Mouse (Mus musculus) cerebellum, postnatal 25 days (tissue): ENCODE measurements around the gene Frmd6.

Source experiments
- DNase-seq, 2 experiments: peaks; one replicate each; pipeline ENCODE4 v3.0.0; 2021; ENCODE audit warnings: mixed read lengths in 2 of 2

The Frmd6 gene

DNA sequence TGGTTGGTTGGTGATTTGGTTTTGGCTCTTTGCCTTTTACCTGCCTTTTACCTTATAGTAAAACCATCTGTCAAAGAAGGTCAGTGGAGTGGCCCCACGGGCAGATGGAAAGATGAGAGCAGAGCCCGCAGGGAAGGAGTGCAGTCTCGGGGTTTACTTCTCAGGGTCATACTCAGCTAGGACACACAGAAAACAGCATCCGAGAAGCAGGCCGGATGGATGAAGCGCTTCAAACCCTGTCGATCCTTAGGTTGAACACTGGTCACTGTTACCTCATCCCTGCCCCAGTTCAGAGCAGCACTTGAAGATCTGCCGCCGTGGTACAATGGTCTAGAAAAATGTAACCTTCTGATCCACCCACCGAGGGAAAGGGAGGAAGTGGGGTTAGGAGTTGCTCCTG, 79.2 kb downstream of the Frmd6 start:
- no peak for DNase-seq

- no peak for DNase-seq
Measured at GRCm38 (mm10) chr12:70906867-70907266, 81.6 kb downstream of the Frmd6 start.

- no peak for DNase-seq
Measured at GRCm38 (mm10) chr12:70907651-70908050, 82.3 kb downstream of the Frmd6 start.

DNA sequence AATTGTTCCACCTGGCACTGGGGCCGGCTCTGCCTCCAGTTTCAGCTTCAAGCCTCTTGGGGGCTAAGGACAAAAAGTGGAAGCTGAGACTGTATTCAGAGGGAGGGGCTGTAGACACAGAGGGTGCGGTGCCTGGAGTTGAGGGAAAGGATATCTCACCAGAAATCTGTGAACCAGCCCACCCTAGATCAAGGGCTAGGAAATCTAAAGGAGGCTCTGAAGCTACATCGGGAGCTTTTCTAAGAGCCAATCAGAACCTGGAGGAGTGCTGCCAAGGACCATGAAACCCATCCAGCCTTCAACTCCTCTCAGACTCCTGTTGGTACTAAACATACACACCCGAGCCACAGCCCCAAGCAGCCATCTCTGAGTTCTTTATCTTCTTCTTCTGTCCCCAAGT, 82.8 kb downstream of the Frmd6 start:
- DNase-seq = no peak

GRCm38 (mm10) chr12:70910241-70910720, 85.0 kb downstream of the Frmd6 start:
- peak; percentile 87 to 88 for DNase-seq

GRCm38 (mm10) chr12:70911029-70911428, 85.7 kb downstream of the Frmd6 start:
- DNase-seq = peak; percentile 87 to 94

DNA sequence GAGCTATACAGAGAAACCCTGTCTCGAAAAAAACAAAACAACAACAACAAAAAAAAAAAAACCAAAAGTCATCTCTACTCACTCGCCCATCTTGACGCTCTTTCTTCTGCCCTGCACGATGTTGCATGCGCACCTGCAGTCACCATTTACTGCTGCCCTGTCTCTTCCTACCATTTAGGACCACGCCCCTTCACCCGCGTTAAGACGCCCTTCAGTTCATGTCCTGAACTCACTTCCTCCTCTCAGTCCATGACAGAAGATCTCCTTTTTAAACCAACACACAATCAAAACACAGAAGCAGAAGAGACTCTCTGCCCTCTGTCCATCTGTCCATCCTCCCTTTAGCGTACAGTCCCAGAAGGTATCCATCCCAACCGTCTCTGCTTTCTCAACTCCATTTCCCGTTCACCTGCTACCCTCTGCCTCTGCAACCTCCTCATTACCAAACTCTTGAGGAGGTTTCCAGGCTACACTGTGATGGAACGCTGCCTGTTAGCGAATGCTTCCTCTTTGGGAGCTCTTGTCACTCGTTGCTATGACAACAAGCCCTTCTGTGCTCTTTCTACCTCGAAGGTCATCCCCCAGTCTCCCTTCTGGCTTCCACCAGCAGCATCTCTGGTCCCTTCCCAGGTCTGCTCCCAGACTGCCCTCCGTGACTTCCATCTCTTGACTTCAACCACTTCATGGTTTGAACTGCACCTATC, 86.5 kb downstream of the Frmd6 start:
- DNase-seq = no peak

DNA sequence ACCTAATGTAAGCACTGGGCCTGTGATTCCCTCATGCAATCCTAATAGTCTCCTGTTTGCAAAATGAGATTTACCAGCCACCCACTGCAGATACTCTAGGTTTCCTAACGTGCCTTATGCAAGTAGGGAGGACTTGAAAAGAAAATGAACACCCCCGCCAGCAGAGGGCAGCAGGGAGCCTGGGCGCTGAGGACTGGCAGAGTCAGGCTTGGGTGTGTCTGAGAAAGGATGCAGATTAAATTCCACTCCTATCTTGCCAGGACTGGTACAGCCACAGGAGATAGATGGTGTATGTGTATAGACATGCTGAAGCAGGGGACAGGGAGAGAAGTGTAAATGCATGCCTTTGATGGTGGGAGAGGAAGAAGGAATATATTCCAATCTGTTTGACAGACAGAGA, 88.1 kb downstream of the Frmd6 start:
- peak in 1 of 2 experiments; percentile 69 for DNase-seq

DNA sequence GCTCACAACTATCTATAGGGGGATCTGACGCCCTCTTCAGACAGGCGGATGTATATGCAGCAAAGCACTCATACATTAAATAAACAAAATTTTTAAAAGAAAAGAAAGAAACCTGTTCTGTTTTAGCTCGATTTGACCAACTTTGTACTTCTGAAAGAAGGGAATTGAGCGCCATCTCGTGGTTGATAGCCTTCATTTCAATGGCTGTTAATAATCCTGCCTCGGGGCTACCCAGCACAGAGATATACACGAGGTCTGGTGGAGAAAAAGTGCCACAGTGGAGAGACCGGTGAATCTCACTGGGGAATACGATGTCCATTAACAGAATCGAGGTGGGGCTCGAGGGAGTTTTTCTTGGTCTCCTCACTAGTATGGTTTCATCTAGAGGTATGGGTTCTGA, 89.1 kb downstream of the Frmd6 start:
- DNase-seq = peak in 1 of 2 experiments; percentile 72

- no peak for DNase-seq
Measured at GRCm38 (mm10) chr12:70929781-70930180, 104.5 kb downstream of the Frmd6 start.

- DNase-seq = peak; percentile 21 to 39
Measured at GRCm38 (mm10) chr12:70937150-70937549, 111.8 kb downstream of the Frmd6 start.

- DNase-seq = peak; percentile 93 to 97
Measured at GRCm38 (mm10) chr12:70937571-70938384, 112.5 kb downstream of the Frmd6 start, which contains the start of gene Actr10. Gene Actr10, plus strand, starts transcription at chr12:70937857.

DNA sequence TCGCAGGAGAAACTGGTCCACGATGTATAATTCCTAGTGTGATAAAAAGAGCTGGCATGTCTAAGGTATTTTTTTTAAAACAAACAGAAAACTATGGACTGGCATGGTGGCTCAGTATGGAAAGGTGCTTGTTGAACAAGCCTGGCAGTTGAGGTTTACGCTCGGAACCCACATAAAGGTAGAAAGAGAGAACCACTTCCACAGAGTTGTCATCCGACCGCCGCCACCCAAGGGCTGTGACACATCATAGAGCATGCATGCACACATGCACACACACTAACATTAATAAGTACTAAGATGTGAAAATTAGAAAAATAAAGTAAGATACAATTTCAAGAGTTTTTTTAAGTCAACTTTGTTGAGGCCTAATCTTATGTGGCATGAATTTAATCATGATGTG, 115.5 kb downstream of the Frmd6 start:
- no peak for DNase-seq

GRCm38 (mm10) chr12:70944181-70944580, 118.9 kb downstream of the Frmd6 start:
- no peak for DNase-seq

- DNase-seq = no peak
Measured at GRCm38 (mm10) chr12:70946585-70947256, 121.4 kb downstream of the Frmd6 start.
